Mouse (Mus musculus) kidney, adult 9 months (tissue): ENCODE measurements around the gene Eif3c.

Experiments used
- DNase-seq: peaks from one replicate; pipeline ENCODE4 v3.0.0; 2022

The Eif3c gene

DNA sequence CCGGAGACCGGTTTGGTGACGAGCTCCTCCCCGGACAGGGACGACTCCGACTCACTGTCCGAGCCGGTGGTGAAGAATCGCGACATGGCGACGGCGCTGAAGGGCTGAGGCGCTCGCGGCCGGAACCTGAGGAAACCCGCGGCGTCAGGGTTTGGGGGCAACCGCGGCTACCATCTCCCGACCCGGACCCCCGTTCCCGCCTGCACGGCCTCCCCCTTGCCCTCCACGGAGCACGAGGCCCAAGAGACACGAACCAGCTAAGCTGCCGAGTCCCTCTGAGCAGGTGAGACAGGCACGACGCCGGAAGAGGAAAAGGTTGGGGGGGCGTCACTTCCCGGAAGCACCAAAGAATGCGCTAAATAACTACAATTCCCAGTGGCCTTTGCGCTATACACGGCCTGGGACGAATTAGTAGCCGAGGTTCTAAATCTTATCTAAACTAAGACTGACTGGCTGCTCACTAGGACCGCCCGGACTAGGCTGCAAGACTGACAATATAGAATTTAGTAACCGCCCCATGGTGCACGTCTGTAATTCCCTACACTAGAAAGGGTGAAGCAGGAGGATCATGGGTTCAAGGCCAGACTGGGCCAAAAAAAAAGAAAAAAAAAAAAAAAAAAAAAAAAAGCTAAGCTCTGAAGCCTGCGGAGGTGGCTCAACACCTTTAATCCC lies at the start of gene Eif3c:
Gene Eif3c, minus strand, starts transcription at position 318 of the 672 bp plus-strand sequence.
- peak; percentile 94 for DNase-seq

- no peak for DNase-seq
These were observed 46.5 kb upstream of the Eif3c start for GRCm38 (mm10) chr7:126612736-126613135.

- DNase-seq, result no peak
These were observed 41.6 kb upstream of the Eif3c start for GRCm38 (mm10) chr7:126607796-126608195.

DNA sequence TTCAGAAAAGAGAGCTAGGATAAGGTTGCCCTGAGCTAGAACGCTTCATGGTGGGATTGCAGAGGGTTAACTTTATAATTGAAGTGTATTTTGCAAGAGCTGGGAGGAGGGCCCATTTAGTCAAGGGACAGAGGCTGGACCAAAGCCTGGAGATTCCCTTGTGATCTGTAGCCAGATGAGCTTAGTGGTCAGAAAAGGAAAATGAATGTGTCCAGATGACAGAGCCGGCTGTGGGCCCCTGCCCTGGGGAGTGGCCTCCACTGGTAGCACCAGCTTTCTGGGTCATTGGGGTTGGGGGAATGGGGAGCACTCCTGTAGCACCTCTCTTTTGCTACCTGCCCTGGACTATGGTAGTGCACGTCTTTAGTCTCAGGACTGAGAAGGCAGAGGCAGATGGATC lies 40.9 kb upstream of the Eif3c start:
- DNase-seq, result no peak

DNA sequence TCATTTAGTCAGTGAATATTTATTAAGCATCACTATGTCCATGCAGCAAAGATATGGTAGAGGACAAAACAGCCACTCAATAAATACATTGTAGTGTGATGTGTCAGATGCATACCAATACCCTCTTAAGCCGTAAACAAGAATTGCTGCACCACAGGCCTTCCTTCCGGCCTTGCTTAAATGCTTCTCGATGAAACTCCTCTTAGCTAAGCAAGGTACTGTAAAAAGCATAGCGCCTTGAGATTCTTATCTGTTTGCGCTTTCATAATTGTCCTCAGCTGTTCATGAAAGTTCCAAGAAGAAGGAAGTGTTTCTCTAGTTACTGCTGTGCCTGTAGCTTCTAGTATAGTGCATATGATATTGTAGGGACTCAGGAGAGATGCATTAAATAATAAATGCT lies 40.4 kb upstream of the Eif3c start:
- no peak for DNase-seq

DNA sequence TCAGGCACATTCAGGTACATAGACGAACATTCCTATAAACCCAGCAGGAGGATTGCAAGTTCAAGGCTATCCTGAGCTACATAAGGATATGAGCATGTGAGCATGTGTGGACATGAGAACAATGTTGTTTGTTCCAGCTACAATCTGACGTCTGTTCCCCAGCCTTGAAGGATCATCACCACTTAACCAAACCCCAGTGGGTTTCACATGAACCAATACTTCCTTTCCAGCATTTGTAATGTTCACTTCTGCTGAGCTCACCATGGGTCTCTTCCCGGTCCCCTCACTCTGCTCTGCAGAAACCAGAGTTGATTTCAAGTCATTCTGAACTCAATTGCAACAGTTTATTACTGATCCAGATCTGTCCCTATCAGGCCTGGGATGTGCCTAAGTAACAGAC lies 36.4 kb upstream of the Eif3c start:
- no peak for DNase-seq

- DNase-seq, result no peak
These were observed 35.7 kb upstream of the Eif3c start for GRCm38 (mm10) chr7:126601896-126602295.

DNA sequence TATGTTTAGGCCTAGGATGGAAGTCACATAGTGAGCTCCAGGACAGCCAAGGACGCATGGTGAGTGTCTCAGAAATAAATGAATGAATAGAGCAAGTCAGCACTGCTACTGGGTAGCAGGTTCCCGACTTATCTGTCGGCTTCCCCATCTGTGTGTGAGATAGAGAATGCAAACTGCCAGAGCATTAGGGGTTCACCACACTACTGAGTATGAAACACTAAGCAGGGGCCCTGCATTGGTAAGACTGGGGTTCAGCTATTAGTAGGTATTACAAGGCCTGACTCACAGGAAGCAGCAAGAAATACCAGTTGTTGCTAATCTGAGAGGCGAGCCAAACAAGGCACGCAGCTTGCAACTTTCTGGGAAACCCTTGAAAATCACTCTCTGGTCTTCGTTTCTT lies 32.7 kb upstream of the Eif3c start:
- DNase-seq, result no peak

GRCm38 (mm10) chr7:126596414-126596813 lies 30.2 kb upstream of the Eif3c start:
- no peak for DNase-seq

GRCm38 (mm10) chr7:126595890-126596289 lies 29.7 kb upstream of the Eif3c start:
- DNase-seq, result no peak

DNA sequence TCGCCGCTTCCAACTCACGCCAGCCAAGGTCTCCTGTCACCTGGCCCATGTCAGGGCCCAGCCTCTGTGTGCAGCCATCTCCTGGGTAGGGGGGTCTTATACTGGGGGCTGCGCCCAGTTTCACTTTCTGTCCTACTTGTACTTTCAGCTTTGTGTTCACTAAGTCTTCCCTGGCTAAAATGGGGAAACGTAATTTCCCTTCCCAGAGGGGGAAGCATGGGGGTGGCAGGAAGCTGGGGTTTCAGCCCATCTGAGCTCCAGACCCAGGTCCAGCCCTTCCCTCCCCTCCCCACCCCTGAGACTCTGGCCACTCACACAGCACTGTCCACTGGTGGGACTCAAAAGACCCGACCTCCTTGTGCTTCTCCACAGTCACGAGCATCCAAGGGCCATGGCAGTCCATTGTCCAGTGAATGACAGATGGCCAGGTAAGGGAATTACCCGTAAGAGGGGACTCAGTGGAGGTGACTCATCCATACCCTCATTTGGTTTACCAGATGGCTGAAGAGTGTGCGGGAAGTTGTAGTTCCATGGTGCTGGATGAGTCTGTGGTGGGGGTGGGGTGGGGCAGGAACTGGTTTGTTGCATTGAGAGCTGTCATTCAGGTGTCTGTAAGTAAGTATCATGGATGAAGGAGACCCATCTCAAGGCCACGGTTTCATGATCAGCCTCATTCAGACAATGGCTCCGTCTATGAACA lies 28.8 kb upstream of the Eif3c start, which contains the start of gene Il27:
Gene Il27, minus strand, starts transcription at position 80 of the 700 bp plus-strand sequence.
- DNase-seq, result no peak

DNA sequence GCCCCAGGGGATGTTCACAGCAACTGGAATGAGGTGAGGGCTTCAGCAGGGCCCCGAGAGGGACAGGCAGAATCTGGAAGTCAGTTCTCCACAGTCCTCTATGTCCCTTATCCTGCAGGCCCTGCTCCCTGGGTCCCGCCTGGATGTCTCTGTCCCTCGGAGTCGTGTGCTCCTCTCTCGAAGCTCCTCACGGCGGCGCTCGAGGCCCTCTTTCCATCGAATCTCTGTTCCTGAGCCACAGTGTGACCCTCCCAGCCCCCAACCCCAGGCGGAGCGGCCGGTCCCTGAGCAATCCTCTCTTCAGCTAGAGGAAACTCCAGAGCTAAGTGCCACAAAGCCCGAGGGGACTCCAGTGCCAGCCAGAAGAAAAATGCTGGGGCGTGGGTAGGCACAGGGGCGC lies 21.6 kb upstream of the Eif3c start:
- DNase-seq, result peak; percentile 43

GRCm38 (mm10) chr7:126586839-126587238 lies 20.6 kb upstream of the Eif3c start:
- peak; percentile 74 for DNase-seq

DNA sequence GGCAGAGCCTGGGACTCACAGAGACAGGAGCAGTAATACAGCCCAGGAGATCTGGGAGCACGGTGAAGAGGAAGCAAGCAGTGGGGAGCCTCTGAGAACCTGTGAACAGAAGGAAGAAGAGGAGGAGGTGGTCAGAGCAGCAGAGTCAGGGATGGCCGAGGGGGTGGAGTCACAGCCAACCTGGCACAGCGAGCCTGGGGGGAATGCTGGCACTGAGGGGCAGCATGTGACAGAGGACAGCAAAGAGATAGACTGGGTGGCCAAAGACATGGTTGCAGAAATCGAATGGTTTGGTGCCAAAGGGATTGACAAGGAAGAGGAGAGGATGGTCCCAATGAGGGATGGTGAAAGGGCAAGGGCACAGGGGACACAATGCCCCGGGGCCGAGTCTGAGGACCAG lies 19.5 kb upstream of the Eif3c start, which contains the start of gene Cln3:
Gene Cln3, minus strand, starts transcription at position 101 of the 400 bp plus-strand sequence.
- DNase-seq, result no peak

DNA sequence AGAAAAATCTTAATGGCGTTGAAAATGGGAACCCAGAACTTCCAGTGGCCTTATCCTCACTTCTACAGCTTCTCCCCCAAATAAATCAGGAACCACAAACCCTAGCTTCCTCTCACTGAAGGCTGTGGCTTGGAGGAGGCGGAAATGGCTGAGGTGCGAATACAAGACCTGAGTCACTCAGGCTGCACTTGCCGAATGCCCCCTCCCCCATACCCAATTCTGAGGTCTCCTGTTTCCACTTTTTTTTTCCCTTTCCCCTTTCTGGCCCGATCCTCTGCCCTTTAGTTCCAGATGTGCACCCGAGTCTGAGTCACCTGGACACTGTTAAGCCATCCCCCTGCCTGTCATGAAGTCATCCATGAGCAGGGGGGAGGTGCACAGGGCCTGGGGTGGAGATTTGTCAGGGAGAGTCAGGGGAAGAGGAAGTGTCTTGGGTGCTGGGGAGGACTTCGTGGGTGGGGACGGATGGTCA lies 18.3 kb upstream of the Eif3c start, which contains the start of gene Apobr:
Gene Apobr, plus strand, starts transcription at position 437 of the 472 bp plus-strand sequence.
- DNase-seq, result no peak

DNA sequence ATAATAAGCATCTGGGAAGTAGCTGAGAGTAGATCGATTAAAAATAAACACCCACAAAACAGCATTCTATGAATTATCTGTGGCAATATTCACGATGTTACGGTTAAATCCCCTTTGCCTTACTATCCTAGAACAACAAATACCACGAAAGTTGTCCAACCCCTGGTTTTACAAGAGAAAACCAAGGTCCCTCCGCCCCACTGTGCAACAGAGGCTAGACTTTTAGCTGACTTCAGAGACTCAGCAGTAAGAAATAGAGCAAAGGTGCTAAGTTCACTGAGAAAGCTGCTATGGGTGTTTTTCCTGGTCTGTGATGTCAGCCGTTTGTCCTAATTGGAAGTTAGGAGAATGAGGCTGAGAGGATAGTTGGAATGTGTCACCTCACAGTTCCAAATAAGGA lies 17.6 kb upstream of the Eif3c start:
- peak; percentile 45 for DNase-seq

DNA sequence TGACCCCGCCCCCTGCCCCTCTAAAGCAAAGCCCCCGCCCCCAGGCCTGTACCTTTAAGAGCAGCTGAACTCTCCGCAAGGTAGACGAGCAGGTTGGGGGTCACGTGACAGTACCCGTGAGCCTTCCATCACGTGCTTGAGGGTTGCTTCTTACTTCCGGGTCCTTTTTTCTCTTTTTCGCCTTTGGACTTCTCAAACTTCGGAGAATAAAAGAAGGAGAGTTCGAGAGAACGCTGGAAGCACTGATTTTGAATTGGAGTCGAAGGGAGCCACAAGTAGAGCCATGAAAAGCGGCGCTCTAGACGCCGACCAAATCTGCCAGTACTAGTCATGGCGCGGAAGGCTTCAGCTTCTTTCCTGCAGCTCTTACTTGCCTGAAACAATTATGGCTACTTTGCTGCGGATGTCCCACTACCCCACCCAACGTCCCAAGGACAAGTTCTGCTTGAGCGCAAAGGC lies 17.1 kb upstream of the Eif3c start:
- DNase-seq, result peak; percentile 95

- no peak for DNase-seq
These were observed 16.5 kb upstream of the Eif3c start for GRCm38 (mm10) chr7:126582759-126583158.

DNA sequence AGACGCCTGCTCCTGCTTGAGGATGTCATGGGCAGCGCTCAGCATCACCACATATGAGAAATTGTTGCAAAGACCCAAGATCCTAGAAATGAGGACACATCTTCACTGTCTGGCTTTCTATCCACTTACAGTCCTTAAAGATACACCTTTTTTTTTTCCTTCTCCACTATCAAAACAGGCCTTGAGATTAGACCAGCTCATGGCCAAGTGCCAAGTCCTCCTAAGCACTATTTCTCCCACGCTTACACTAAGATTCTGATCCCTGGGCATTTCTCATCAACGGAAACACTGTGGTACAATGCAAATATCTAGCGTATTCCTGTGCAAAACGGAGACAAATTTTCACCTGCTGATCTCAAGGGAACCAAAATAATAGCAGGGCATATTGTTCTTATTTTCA lies 15.4 kb upstream of the Eif3c start:
- DNase-seq, result no peak

- peak; percentile 79 for DNase-seq
These were observed 13.0 kb upstream of the Eif3c start for GRCm38 (mm10) chr7:126579172-126579571.

DNA sequence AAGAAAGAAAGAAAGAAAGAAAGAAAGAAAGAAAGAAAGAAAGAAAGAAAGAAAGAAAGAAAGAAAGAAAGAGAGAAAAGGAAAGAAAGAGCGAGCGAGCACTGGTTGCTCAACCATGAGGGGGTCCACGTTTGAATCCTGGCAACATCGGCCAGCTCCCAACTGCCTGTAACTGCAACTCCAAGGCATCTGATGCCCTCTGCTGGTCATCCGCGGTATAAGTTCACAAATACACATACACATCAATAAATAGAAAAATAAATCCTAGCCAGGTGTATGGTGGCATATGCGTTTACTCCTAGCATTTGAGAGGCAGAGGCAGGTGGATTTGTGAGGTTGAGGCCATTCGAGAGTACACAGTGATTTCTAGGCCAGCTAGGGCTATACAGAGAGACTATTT lies 10.7 kb upstream of the Eif3c start:
- DNase-seq, result peak; percentile 79

- no peak for DNase-seq
These were observed 518 bp downstream of the Eif3c start for GRCm38 (mm10) chr7:126565693-126566092.

DNA sequence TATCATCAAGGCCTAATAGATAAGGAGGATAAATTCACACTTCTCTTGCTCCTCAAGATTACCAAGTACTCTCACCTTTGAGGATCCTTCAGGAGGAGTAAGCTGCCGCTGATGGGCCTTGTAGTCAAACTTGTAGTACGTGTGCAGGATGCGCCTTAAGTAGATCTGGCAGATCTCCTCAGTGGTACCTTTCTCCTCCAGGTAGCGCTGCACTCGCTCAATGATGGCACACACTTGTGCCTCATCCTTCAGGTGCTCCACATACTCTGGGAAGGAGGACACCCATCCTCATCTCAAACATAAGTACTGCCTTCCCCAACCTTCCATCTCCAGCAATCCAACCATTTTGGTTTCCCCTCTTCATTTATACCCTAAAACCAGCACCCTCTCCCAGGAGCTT lies 9.6 kb downstream of the Eif3c start:
- DNase-seq, result no peak

DNA sequence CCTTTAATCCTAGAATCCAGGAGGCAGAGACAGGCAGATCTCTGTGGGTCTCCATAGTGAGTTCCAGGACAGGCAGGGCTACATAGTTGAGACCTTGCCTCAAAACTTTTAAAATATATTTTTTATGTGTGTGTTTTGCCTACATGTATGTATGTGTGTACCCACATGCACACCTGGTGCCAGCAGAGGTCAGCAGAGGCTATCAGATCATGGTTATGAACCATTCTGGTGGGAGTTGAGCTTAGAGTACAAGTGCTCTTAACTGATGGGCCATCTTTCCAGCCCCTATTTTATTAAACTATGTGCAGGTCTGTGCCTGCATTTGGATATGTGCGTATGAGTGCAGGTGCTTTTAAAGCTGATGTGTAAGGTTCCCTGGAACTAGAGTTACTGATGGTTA lies 11.4 kb downstream of the Eif3c start:
- no peak for DNase-seq
